Mouse (Mus musculus) gonadal fat pad, adult 2 months (tissue): Measurements from ENCODE around the gene Rora. TPM values are rescaled to one million over a fixed set of nuclear protein-coding genes. Genes with fewer than 3 reads are reported as not detected.

Experiments used
- DNase-seq: peaks from one replicate; pipeline ENCODE4 v3.0.0-alpha.2; 2012; ENCODE audit warnings: low read depth
- polyA plus RNA-seq: library from polyadenylated mRNA; depleted of rRNA; stranded (reverse); fragments of >200 nt; gene quantifications from 2 replicates; pipeline ENCODE4 v1.2.3, GENCODE M21; 2012

Gene Rora
- polyA plus RNA-seq, 1 experiment = 8.2 TPM

DNA sequence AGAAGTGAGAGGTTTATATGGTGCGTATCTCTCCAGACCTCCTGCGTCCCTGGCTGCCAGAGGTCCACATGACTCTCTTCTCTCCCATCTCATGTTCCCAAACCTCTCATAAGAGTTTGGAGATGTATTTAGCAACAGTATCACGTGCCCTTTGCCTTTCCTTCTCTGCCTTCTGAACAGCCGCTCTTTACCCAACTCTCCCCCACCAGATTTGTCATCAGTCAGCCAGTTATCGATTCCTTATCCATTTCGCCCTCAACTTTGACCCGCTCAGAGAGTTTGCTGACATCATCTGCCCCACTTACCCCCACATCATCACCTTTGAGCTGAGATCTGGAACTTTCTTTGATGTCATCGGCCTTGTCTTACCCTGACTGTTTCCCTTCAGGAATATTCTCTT is 230.1 kb downstream of the Rora start:
- no peak for DNase-seq

DNA sequence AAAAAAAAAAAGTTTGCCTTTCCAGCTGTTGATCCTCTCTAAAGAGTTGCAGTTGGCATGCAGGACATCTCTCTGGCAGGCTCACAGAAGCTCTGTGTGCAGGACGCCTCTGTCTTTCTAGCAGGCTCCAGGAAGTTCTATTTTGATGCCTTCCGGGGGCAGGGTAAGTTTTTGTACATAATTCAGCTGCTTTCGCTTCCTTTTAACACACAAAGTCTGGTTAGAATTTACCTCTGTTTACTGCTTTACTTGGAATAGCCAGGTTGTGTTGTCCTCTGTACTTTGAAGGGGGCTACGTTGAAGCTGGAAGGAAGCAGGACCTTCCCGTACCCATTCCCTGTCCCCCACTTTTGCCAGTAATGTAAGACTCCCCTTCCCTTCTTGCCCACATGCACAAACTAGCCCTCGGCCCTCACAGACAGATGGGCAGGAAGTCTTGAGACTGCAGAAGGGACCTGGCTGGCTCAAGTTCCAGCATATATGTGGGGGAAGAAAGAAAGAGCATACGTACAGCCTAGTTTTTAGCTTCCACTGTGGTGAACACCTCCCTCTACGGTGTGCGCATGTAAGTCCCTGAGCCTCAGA is 231.0 kb downstream of the Rora start:
- no peak for DNase-seq

DNA sequence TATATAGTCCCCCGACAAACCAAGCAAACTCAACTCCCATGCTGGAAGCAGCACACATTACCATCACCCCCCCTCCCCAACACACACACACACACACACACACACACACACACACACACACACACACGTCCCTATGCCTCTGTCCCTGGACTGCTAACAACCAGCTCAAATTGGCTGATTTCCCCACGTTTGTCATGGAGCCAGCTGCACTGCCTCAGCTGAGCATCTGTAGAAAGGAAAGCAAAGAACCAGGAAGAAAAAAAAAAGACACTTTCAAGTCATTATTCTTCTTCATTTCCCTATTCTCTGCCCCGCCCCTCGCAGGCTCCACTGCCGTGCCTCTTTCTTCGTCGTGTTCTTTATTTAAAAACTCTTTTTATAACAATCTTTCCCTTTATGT is 235.1 kb downstream of the Rora start:
- no peak for DNase-seq

DNA sequence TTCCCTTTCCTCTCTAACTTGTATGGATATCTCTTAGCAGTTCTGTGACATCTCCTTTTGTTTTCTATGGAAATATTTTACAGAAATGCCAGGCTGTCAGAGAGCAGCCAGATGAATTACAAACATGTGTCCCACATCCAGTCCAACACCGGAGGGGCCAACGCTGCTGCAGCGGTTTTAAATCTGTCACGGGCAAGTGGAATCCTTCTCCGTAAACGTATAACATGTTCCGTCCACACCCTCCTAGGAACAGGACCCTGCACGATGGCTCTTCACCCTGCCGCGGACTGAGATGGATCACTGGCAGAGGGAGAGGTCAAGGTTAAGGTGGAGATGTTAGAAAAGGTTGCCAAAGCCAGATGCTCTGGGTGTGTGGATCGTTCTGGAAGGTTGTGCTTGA is 237.8 kb downstream of the Rora start:
- no peak for DNase-seq

DNA sequence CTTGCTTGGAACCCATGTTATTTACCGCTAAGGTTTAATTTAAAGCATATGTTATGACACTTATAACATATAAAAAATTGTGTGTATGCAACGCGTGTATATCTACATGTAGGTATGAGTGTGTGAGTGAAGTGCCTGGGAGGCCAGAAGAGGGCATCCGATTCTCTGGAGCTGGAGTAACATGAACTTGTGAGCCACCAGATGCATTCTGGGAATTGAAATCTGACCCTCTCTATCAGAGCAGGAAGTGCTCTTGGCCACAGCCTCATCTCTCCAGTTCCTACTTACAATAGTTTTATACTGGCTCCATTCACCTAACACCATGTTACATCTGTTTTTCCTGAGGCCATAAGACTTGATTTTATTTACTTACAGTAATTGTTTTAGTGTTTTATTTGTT is 238.8 kb downstream of the Rora start:
- no peak for DNase-seq

DNA sequence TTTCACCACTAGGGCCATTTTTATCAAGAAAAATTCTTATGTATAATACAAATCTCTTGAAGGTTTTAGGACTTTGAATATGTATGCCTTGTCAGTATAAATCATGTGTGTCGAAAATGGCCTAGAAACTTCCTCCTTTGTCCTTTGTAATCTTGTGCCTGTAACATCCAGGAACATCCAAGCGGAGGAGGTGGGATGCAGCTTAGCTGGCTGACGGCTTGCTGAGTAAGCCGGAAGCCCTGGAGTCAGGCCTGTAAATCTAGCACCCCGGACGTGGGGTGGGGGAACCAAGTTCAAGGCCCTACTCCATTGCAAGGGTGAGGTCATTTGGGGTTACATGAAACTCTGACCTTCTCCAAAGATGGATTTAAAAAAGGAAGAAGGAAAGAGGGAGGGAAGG is 239.3 kb downstream of the Rora start:
- no peak for DNase-seq

DNA sequence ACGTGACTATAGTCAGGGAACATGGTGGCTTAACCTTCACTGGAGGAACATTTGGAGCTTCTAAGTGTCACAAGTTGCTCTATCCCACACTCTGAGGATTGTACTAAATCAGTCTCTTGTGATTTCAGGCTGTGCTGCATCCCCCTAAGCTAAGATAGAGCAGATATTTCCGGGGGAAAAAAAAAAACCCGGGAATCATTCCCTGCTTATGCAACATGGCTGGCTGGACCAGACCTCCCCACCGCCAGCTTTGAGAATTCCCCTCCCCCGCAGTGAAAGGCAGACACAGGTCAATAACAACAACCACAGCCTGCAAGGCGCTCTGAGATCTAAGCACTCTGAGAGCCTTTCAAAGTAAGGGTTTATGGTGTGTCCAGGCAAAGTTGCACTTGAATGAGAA is 244.7 kb downstream of the Rora start:
- DNase-seq = no peak

DNA sequence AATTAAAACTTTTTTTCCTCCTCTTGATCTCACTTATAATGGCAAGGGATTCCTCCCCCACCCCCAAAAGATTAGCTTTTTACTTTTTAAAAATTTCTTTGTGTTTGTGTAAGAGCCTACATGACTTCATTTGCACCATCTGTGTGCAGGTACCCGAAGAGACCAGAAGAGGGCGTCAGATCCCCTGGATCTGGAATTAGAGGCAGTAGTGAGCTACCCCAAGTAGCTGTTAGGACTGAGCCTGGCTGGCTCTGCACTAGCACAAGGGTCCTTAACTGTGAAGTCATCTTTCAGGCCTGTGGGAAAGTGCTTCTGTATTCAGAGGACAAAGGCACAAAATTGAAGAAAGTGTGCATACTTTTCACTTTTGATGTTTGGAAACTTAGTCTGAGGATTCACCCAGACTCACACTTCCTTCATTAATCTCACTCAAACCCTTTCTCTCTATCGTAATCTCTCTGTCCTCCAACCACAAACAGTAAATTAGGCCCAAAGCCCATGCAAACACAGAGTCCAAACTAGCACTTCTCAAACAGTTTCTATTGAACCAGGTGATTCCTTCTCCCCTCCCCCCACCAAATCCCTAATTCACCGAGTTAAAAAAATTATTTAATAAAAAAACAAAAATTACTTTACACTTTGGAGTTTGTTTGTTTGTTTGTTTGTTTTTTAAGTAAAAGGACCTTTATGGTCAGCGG is 246.1 kb downstream of the Rora start:
- no peak for DNase-seq

DNA sequence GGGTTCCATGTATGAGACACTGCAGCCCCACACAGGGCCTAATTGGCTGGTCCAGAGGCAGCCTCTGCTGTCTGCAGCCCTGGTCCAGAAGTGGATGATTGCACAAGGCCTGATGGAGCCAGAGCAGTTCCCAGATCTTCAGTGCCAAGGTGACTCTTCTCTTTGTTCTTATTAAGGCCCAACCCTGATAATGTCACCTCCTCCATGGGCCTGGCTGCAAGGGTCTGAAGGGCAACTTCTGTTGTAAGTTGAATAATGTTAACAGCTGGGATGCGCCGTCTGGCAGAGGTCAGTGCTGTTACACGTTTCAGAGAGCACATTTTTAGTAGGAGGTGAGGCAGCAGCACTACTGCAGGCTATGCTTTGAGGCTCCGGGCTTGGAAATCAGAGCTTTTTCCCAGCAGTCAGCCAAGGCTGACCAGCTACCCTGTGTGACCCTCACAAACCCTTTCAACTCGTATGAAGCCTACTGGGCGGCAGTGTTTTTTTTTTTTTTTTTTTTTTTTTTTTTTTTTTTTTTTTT is 252.8 kb downstream of the Rora start:
- no peak for DNase-seq

DNA sequence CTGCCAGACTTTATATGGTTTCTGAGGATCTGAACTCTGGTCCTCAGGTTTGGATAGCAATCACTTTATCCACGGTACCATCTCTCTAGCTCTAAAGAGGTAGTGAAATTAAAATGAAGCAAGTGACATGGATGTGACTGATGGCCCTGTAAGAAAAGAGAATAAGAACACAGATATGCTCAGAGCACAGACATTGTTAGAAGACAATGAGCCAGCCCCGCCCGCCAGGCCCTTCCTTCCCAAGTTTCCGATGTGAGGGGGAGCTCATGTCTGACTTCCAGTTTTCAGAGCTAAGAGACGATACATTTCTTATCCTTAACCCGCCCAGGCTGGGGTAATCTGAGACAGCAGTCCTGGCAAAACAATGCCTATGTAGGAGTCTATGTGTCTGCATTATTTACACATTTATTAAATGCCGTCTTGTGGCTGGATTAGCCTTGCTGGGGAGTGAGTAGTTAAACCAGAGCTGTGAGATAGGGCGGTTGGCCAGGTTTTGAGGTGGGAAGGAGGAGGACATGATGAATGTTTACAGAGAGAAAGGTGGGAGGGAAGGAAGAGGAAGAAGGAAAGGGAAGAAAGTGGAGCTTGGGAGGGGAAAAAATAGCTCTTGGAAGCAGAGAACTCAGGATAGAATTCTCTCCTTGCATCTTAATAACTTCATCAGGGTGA is 259.0 kb downstream of the Rora start:
- no peak for DNase-seq

DNA sequence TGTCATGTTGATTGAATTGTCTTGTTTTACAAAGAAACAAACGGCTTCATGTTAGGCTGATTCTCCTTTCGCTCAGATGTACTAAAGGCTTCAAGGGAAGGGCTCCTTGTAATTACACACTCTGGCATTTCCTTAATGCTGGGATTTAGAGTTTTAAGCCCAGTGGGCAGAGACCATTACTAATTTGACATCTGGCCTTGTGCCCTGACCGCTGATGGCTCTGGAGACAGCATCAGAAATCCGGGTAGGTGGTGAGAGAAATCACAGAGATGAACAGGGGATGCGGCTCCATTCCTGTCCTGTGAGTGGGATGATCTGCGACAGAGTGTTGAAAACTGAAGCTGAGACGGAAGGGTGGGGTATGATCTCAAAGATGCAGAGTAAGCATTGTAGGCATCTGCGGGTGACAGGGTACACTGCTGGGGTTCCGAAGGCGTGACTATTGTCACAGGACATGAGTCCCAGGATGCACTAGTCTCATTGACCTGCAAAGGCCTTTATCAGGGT is 259.7 kb downstream of the Rora start:
- no peak for DNase-seq

DNA sequence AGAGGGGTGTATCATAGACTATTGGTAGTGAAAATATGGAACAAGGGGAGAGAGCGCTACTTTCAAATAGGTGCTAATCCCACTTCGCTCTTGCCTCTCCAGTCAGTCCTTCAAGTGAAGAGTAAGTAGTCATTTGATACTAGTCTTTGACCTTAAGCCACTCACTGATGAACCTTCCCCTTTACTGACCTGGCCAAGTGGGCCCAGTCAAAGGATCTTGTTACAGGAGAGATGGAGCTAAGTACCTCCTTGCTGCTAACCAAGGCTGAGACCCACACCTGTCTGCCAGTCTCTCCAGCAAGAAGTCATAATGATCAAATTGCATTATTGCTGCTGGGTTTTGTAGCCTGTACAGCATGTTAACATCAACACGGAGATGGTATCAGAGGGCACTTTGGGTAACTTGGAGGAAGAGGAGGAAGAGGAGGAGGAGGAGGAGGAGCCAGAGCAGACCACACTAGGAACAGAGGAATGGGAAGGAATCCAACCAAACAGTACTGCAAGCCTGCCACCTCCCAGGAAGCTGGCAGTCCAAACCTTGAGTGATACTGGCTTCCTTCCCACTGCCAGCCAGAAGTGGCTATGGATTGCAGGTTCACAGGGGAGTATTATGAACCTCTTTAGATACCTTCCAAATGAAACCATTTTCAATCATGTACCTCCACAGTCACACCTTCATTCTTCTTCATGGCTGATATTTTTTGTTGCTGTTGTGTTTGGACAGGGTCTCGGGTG is 261.1 kb downstream of the Rora start:
- DNase-seq = no peak

DNA sequence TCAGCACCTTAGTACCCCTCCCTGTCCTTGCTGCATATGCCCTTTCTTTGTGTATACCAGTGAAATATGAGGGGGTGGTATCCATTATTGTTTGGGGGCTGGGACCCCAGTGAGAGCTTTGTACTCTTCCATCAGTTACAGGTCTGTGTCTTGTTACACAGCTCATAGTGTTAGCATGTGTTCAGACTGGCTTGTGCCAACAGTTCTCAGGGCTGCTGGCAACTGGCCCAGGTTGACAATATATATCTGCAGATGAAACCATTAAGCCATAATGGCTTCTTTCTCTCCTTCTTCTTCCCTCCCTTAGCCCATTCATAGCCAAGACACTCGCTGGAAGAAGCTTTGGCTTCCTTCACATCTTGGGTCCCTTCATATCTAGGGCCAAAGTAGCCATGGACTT is 263.2 kb downstream of the Rora start:
- DNase-seq = no peak

DNA sequence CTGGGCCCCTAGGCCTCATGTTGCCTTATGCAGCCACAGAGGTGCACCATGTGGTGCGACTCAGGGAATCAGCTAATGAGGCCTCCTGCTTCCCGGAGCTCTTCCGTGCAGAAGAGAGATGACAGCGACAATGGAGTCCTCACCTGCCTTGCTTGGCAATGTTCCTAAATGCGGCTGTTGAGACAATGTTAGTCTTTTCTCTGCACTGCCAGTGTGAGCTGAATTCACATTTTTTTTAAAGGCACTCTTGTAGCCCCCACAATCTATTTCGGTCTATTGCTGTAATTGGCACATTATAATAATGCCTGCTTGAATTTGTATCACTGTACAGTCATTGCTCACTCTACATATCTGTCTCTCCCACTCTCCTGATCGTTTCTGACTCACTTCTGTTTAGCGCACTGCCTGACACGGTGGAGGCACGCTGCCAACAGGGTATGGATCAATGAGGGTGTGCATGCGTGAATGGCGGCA is 269.6 kb downstream of the Rora start:
- DNase-seq = no peak

DNA sequence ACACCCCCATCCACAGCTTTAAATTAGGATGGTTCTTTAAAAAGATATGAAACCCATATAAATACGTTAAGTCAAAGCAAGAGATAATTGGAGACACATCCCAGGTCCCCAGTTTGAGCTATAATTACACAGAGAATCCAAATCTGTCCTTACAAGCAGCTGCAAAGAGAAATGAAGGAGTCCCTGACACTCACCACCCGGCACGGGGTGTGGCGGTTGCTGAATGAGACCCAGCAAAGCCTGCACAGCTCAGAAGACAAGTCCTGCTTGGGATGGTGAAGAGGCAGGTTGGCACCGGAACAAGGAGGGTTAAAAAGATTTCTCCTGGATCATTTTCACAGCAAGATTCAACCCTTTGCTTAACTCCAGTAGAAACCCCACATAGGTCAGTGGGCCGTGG is 272.8 kb downstream of the Rora start:
- no peak for DNase-seq

DNA sequence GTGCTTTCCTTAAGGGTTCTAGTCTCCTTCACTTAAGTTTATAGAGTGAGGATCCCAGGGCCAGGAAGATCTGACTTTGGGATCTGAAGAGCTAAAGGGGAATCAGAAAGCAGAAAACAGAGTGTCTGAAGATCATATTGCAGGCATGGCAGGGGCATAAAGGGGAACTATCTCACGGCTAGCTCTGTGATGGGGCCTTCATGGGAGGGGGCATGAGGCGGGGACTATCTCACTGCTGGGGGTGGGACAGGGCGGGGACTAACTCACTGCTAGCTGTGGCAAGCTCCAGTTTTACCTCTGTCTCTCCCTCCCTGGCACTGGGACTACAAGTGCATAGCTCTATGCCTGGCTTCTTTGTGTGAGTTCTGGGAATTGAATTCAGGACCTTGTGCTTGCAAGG is 279.6 kb downstream of the Rora start:
- DNase-seq = no peak

DNA sequence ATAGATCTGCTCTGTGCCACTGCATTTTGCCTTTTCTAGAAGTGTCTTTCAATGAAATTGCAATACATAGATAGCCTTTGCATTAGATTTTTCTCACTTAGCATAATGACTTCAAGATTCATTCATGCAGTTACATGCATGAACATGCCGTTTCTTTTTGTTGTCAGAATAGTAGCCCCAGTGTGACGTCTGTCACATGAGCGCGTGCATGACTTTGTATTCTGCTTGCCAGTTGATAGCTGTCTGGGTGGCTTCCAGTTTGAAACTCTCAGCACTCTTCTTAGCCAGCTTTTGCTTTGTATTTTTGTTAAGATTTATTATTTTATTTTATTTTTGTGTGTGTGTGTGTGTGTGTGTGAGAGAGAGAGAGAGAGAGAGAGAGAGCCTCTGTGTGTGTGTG is 280.7 kb downstream of the Rora start:
- DNase-seq = no peak

DNA sequence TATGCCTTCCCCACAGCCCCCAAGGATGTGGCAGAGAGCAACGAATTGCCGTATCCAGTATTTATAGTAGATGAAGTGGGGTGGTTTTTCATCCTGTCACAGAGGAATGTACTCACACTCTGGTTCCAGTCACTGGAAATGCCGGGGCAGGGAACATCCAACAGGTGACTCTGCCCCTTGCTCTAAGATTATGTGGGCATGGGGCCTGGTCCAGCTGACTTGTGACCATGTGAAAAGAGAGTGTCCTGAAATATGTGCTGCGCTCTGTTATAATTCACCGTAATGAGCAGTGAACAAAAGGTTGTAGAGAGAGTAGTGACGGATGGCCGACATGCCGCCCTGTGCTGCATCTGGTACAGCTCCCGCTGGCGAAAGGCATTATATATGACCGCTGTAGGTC is 282.0 kb downstream of the Rora start:
- no peak for DNase-seq

DNA sequence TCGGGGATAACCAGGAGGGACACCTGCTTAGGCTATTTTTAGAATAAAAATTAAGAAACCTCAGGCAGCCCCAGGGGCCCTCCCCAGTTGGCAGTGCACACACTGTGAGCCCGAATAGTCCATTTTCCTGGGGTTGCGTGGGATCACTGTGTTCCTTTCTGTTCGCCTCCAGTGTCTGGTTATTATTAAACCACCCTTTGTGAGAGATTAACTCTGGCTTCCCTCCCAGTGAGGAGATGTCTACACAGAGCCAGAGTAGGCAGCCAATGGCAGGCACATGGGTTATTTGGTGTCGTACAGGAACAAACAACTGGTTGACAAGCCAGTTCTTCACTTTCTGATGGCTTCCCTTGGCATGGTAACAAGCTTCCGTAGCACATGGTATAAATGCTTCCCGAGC is 287.5 kb downstream of the Rora start:
- DNase-seq = peak; percentile 88

DNA sequence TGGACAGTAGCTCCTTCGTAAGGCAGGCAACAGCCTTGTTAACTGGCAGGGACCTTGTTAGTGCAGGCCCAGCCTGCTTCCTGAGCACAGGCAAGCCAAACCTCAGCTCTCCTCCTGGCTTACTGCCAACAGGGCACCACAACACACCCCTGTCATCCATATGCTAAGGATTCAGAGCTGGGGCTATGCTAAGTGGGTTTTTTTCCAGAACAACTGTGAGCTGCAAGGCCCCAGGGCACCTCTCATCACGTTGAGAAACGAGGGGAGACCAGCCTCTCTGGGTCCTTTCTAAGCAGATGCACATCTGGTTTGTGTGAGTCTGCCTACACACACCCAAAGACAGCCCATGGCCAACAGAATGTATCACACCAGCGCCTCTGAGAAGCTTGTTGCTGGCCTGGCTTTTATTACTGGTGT is 289.0 kb downstream of the Rora start:
- no peak for DNase-seq

DNA sequence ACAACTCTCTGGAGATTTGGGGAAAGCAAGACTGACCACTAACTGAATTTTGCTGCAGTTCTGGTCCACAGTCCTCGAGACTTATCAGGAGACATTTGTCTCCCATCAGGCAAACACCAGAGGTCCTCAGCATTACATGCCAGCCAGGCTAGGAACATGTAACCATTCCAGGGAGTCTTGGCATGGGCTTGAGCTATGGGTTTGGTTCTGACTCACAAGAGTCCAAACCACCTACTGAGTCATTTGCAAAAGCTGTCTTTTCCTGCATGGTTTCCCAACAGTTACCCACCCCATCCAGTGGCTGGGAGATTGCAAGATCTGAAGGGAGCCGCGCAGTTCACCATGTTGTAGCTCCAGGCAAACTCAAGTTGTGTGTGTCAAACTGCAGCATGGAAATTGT is 290.4 kb downstream of the Rora start:
- DNase-seq = no peak

DNA sequence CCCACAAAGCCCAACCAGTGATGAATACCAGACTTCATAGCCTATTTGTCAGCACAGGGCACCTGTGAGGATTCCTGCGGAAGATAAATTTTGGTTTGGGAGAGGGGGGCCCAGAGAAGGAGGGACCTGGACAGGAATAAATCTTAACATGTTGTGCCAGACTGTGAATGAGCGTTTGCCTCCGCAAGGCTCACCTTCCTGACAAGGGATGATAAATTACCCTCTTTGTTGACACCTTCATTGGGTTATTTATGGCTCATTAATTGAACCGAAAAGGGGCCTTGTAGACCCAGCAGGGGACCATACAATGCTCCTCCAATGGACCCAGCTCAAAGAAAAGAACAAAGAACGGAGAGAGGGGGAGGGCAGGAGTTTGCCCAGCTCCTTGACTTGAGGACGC is 294.1 kb downstream of the Rora start:
- DNase-seq = no peak
